Mouse (Mus musculus): ENCODE measurements at regions not wholly inside any gene's neighbourhood (a gene's known extent, or its start where the extent isn't known, plus 50 kb on each side); places are given as distances from the start of the nearest gene placed in this dataset.
"Not testable (repeated sequence)": the region's sequence is repeated elsewhere in the genome, so short reads cannot be mapped to it uniquely, and the experiment has no call there.

DNA sequence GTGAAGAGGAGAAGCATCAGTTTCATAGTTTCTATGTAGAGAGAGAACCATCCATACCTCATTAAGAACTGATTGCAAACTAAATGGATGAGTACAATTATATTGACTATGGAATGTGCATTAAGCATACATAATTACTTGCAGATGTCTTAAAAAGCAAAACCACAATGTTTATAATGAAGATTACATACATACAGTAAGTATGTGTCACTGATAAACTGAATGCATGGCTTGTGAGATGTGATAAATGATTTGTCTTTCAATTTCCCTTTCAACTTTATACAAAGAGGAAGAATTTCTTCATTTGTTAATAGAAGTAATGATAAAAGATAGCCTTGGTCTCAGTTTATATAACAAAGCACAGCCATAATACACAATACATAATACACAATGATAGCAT, 1939.3 kb downstream of the 9330182O14Rik start:
- no peak for DNase-seq (ENCODE audit: low spot score)

DNA sequence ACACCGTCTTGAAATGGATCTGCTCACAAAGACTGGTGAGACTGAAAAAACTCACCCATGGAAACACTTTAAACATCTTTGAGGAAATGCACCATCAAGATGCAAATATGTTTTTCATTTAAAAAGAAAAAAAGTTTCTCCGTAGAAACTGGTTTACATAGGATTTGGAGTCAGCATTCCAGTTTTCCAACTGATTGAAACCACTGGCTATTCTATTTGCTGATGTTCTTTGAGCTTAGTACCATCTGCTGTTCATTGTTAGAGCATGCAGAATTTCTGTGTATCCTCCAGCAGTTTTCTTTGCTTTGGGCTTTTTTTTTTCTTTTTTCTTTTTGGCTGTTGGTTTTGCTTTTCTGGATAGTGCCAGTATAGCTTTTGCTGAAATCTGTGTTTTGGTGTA, 1948.3 kb downstream of the 9330182O14Rik start:
- DNase-seq (ENCODE audit: low spot score): no peak

DNA sequence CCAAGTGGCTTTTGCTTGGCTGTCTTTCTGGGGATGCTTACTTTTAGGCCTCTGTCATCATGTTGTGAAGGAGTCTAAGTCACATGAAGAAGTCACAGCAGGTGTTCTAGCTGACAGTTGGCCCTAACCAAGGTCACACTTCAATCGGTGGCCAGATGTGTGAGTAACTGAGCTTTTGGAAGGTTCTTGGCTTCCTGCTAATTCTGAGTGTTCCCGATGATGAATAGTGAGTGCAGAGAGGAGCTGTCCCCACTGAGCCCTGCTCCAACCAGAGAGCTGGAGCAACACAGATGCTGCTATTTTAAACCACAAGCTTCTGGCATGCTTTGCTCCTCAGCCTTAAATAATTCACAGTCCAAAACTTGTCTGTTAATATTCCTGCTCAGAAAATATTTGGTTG, 1966.6 kb downstream of the 9330182O14Rik start:
- DNase-seq (ENCODE audit: low spot score): no peak

DNA sequence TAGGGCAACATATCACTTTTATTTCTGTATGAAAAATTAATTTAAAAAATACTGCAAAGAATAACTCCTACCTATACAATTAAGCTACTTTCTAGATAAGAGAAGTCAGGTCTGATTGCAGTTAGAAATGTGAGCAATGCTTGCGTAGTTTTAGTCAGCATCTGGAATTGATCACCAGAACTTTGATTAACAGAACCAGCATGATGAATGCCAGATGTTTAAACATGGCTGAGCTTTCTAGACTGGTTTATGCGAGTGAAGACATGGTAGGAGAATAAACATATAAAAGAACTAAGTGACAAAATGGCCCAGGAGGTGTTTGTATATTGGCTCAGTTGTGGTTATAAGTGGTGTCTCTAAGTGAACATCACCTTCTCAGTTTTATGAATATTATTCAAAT, 1970.7 kb downstream of the 9330182O14Rik start:
- no peak for DNase-seq (ENCODE audit: low spot score)

DNA sequence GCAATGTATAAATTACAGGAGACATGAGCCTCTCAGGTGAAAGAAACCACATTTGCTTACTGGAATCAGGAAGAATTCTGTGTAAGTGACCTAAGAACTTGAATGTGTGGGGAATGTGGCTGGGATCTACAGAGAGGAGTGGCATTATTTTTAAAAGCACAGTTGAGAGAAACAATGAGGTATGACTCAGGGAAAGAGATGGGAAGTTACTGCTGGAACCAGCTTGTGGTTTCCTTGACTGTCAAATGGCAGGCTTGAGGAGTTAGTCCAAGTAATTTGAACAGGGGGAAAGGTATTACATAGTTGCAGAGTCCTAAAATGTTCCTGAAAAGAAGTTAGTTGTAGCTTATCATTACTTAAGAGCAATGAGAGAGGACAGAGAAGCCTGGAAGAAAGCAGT, 1972.9 kb downstream of the 9330182O14Rik start:
- no peak for DNase-seq (ENCODE audit: low spot score)

DNA sequence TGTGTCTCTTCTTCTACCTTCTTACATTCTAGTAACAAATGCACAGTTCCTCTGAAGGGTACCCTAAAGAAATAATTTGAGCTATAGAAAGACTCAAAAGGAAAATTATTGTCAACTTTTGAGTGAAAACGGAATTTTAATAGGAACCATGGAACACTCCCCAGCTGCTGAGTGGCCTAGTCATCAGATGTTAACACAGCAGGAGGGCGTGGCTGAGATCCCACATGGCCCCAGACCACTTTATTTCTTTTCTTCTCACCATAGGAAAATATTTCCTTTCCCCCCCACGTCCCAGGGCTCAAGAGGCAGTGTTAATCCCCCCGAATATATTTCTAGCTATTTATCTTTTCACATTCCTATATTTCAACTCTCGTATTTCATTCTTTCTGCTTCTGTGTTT, 1977.6 kb downstream of the 9330182O14Rik start:
- no peak for DNase-seq (ENCODE audit: low spot score)

DNA sequence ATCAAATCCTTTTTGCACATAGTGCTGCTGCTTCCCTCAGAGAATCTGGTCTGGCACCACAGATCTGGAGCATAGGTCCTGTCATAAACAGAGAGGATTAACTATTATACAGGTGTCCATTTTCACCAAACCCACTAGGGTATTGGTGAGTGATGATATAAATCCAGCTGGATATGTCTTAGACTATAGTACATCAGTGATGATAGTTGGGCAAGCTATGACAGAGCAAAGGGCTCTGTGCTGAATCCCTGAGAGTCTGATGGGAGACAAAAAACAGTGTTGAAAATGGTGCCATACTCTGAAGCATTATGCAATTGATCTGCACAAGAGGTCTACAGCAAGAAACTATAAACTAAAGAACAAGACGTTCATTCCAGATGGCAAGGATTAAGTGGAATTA, 1993.3 kb downstream of the 9330182O14Rik start:
- DNase-seq (ENCODE audit: low spot score): no peak

DNA sequence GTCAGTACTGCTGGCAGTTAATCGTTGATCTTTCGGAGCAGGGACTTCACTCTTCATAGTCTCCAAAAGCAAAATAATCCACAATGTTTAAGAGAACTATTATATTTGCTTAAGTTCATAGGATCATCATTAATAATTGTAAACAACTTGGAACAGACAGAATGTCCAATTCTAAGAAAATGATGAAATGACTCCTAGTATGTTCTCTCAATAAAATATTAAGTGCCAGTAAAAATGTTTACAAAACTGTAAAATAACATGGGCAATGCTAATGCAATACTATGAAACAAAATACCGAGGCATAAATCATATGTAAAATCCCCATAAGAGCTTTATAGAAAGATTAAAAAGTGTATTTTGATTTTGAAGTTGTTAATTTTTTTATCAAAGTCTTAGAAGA, 1994.8 kb downstream of the 9330182O14Rik start:
- no peak for DNase-seq (ENCODE audit: low spot score)

DNA sequence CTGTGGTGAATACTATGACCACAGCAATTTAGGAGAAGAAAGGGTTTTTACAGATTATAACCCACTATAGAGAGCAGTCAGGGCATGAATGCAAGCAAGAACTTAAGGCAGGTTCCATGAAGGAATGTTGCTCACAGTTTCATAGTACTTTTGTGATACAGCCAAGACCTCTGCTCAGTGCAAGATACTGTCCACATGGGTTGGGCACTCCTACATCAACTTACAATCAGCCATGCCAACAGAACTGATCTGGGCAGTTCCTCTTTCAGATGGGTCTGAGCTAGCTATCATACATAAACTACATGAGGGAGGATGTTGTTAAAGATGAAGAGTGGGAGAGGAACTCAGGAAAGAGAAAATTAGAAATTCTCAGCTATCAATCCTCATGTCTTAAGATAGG, 2032.4 kb downstream of the 9330182O14Rik start:
- no peak for DNase-seq (ENCODE audit: low spot score)

DNA sequence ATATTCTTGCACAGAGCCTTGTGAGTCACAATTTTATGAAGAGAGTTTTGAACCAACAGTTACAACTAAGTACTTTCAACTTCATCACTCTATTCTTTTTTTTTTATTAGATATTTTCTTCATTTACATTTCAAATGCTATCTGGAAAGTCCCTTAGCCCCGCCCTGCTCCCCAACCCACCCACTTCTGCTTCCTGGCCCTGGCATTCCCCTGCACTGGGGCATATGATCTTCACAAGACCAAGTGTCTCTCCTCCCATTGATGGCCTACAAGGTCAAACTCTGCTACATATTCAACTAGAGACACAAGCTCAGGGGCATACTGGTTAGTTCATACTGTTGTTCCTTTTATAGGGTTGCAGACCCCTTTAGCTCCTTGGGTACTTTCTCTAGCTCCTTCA, 2043.6 kb downstream of the 9330182O14Rik start:
- not testable (repeated sequence) for DNase-seq (ENCODE audit: low spot score)

DNA sequence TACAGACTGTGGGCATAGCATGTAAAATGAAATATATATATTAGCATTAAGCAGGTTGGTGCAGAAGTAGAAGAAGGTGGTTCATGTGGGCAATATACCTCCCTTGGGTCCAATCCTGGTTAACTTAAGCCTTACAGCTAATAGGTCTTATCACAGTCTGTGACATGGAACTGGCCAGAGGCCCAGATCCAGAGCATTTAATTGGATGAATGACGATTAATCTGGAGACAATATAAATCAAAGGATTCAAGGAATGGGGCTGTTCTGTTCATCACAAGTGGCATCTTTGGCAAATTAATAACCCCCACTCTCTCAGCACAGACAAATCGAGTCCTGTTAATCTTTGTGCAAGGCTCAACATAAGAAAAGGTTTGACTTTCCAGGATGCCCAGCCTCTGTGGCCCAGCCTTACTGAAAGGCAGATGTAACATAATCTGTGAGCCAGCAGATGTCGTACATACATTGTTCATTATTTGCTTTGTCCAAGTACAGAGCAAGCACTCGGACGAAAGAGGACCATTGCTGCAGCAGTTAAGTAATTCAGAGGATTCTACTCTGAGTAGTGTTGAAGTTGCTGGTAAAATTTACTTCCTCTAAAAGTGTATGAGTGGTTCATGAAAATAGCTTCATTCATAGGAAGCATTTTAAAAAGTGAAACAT, 2073.2 kb downstream of the 9330182O14Rik start:
- no peak for DNase-seq (ENCODE audit: low spot score)

DNA sequence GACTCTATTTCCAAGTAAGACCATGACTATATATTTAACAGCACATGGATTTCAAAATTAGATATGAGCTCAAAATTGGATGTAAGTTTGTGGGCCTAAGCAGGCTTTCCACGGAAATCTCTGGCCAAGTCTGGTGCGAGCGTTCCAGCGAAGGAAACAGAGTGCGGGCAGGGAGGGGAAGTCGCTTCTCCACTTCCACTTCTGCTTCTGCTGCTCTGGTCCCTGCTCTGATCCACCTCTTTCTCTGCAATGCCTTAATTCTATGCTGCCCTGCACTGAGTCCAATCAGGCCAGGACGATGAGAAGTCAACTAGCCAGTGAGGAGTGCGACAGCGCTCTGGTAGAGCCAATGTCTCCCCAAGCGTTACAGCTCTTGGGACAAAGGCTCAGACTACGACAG, 2085.3 kb downstream of the 9330182O14Rik start:
- no peak for DNase-seq (ENCODE audit: low spot score)

DNA sequence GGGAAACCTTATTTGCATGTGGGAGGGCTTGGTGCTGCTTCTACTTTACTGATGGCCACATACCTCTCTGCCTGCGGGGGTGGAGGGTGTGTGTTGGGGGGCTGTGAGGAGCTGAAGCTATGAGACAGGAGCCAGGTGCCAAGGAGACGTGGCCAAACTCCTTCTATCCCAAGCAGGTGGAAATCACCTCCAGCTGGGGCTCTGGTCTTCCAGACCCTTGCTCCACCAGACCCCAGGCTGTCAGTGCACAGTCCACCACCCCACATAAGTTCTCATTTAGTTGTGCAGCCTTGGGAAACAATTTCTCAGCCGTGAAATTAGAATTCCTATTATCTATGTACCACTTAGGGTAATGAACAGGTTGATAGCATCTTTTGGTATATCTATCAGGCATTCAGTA, 2085.8 kb downstream of the 9330182O14Rik start:
- DNase-seq (ENCODE audit: low spot score): no peak

DNA sequence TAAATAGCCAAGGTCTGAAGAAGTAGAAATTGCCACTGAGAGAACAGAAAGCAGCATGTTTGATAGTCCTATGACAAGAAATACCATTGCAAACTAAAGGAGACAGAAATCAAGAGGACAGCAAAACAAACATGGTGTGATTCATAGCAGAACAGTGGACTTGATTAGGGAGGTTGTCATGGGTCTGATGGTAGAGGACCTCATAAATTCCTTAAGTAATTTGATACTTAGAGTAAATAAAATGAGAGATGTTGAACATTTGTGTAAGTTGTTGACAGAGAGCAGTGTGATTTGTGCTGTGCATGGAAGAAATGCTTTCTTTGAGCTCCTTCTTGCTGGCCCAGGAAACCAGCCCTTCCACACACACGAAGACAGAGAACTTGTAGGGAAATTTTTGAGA, 2090.8 kb downstream of the 9330182O14Rik start:
- no peak for DNase-seq (ENCODE audit: low spot score)

DNA sequence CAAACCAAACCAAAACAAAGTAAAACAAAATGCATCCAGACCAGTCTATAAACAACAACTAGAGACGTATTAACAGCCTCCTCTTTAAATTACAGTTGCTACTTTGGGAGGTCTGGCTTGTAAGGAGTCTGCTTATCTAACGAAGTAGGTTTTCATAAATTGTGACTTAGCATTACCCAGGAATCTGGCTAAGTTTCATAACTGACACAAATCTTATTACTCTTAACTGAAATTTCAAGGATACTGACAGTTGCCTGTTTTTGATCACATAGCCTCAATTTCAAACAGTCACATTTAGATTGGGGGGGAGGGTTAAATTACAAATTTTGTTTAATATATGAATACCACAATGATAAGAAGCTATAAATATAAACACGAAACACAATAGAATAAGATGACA, 2097.5 kb downstream of the 9330182O14Rik start:
- DNase-seq (ENCODE audit: low spot score): no peak

DNA sequence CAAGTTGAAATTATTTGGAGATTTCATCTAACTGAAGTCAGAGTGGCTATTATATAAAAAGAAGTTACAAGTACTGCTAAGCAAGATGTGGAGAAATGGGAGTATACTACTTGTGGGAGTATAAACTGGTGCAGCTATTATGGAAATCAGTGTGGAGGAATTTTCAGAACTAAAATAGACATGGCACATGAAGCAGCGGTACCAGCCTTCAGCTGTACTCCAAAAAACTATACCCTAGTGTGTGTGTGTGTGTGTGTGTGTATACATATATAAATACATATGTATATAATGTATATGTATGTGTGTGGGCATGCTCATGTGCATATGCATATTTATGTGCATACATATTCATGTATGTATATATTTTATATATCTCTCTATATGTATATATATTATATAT, 2112.6 kb downstream of the 9330182O14Rik start:
- DNase-seq (ENCODE audit: low spot score): no peak

DNA sequence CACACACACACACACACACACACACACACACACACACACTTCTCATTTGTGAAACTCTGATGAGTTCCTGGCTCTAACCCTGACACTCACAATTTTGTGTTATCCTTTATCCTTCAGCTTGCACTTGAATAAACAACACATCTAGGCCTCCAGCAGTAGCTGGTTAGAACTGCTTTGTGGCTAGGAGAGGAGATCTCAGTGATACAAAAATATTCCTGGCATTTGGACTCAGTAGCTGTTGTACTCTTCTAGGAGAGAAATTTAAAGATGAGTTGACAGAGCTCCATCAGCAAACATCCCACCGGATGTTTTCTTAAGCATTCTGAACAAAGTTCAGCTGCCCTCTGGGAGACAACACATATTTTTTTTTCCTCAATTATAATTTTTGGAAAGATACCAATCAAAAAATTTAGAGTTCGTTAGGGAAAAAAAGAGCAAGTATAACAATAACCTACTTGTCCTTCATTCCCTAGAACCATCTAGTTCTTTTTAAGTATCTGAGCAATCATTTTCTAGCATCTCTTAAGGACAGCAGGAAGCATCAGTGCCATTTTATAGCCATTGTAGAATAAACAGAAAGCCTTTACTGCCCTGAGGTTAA, 2118.7 kb downstream of the 9330182O14Rik start:
- DNase-seq (ENCODE audit: low spot score): no peak

DNA sequence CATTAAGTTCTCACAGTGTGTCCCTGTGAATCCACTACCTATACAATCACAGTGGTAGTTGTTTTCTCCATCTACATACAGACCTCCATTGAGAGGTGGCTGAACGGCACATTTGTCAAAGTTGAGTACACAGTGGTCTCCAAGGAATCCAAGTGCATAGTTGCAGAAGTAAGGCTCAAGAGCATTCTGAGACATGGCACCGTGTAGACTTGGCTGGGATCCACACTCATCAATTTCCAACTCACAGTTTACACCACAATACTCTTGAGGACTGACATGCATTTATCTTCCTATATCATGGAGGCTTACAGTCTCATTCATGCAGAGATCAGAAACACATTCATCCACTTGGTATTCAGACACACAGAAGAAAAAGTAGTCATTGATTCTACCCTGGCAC, 2122.2 kb downstream of the 9330182O14Rik start:
- no peak for DNase-seq (ENCODE audit: low spot score)

DNA sequence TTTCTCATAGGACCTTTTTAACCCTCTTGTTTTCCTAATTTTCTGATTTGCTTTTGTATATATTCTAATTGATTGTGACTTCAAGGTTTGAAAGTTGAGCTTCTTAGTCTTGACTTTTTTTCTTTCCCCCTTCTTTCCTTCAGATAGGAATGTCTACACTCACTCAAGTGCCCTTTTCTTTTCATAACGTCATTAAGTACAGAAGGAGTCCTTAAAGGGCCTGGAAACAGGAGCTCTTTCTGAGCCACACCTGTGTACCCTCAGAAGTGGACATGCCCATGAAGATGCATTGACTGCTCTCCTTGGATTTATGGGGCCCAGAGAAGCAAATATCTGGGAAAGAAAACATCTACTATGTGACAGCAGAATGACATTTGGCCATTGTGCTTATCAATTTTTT, 2141.0 kb downstream of the 9330182O14Rik start:
- DNase-seq (ENCODE audit: low spot score): no peak

DNA sequence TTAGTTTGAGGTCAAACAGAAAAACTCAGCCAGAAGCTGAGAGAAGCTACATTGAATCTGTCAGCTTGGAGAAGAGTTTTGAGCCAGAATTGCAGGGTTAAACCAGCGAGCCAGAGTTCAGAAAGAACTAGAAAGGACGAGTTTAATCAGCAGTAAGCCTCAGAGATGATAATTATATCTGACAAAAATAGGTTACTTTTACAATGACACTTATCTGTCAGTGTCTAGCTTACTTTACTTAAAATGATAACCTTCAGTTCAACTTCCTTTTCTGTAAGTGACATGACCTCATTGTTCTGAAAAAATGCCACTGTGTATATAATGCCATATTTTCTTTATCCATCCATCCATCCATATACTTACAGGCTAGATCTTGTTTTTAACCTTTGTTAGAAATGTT, 2143.1 kb downstream of the 9330182O14Rik start:
- no peak for DNase-seq (ENCODE audit: low spot score)

DNA sequence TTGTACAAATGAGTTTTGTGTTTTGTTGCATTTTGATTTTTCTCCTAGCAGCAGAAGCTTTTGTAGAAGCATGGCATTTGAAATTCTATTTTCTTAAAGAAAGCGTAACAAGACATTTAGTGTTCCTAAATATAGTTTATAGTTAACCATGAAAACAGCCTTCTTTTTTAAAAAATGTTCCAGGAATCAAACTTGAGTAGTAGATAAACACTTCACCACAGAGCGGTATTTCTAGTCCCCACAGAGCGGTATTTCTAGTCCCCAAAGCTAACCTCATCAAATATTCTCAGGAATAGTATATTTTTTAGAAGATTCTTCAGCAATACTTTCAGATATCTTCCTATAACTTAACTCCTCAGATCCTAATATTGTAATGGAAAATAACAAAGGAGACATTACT, 2146.6 kb downstream of the 9330182O14Rik start:
- no peak for DNase-seq (ENCODE audit: low spot score)

DNA sequence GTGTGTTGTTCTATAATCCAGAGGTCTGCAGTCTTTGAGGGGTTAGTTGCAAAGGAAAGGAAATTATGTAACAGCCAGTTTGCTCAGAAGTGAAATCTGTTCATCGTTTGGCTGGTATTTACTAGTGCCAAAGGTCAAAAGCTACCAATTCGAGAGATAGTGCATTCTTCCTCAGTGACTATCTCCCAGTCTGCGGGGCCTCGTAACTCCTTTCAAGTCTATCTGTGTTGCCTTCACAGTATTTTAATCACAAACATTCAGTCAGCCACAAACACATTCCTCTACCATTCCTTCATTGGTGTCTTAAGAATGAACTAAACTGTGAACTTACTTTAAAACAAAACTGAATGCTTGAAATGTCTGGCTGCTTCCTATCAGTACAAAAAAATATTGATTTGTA, 2162.2 kb downstream of the 9330182O14Rik start:
- no peak for DNase-seq (ENCODE audit: low spot score)

DNA sequence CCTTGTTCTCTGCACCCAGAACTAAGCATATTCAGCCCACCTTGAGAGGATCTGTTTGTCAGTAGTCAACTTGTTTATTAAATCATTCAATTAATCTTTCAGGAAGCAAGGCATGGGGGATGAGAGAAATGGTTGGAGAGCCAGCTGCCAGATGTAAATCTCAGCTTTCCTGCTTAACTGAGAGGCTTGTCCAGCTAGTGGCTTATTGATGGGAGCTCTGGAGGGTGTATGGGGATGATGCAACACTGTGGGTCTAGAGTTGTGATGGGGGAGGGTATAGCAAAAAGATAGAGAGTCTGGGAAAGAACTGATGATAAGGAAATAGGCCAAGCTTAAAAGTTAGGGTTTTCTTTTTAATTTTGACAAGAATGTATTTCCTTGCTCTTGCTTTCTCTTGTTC, 2163.3 kb downstream of the 9330182O14Rik start:
- no peak for DNase-seq (ENCODE audit: low spot score)

DNA sequence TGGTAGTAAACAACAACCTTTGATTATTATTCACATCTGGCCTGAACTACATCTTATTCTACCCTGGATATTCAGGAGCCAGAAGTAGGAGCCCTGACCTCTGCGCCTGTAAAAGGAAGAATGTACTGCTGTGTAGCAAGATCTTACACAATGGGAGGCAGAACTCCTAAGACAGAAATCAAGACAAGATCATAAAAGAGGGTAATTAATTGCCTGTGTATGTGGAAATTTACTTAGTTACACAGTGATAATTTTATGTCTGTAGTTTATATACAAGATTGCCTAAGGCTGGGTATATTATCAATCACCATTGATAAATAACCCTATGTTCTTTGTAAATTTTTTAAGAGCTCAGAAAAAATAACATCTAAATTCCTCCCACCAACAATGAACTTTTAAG, 2167.8 kb downstream of the 9330182O14Rik start:
- no peak for DNase-seq (ENCODE audit: low spot score)

All from testis, postnatal 14 days (tissue).